Mouse (Mus musculus) left cerebral cortex, postnatal 25 days (tissue): ENCODE measurements at regions not wholly inside any gene's neighbourhood (a gene's known extent, or its start where the extent isn't known, plus 50 kb on each side); places are given as distances from the start of the nearest gene placed in this dataset.
A peak's percentile ranks its signal among the peaks of the same experiment; 100 is the strongest.

Experiments
- DNase-seq, 2 experiments: peaks; one replicate each; pipeline ENCODE4 v3.0.0; 2022; ENCODE audit warnings: low spot score in 2 of 2, mixed read lengths in 1 of 2
- intact Hi-C: fragments of 180-260 bp; cut with DNase I; formaldehyde crosslinking; loops from one replicate; pipeline ENCODE4 v1.15.1; 2025

- peak; percentile 21 to 58 for DNase-seq
Observed at GRCm38 (mm10) chr3:4669971-4670370, 1080.6 kb upstream of the Gm8797 start.

GRCm38 (mm10) chr3:4689506-4689905, 1061.1 kb upstream of the Gm8797 start:
- intact Hi-C loops, result no loop called here
- no peak for DNase-seq

More at GRCm38 (mm10) chr3:4669971-4670370, 1080.6 kb upstream of the Gm8797 start:
- intact Hi-C loops, result no loop called here
